Comparison of ENCODE assay signal across 13 mouse cellular contexts in genomic region chr3:51518763-51519121, GRCm38 (mm10). TPM values are rescaled to one million over a fixed set of nuclear protein-coding genes. Genes with fewer than 3 reads are reported as not detected.
DNase-seq lines count a peak whose midpoint lies in the region; ATAC-seq and TF ChIP-seq lines count a peak whose summit lies in the region.
"Had no signal": no experiment of that assay in that cellular context is flagged by ENCODE, and none has a peak within 500 bp of the region (broad histone marks: within the 10 kb centered on the region; RNA-seq: fewer than 3 reads in every experiment).

No protein-coding gene starts in this region.

- H3K36me3 ChIP-seq in heart, postnatal 0 days (replicated peaks; ENCODE audit: control insufficient read depth, insufficient read depth, low read length), result peaks cover 63% of the 10 kb centered on the region

- no peak overlapping the region for H3K9ac ChIP-seq in heart, postnatal 0 days (replicated peaks; ENCODE audit: low read depth, low read length)

- H3K4me1 ChIP-seq in heart, postnatal 0 days (ENCODE audit: control insufficient read depth, insufficient read depth), result no peaks in the 10 kb centered on the region

- TF ChIP-seq CTCF in heart, postnatal 0 days (IDR thresholded peaks at IDR 0.05; ENCODE audit: low read depth), result no peak

- no peak overlapping the region for H3K4me2 ChIP-seq in heart, postnatal 0 days (ENCODE audit: low read depth, low read length)

- no peak for TF ChIP-seq EP300 in heart, postnatal 0 days (IDR thresholded peaks at IDR 0.05; ENCODE audit: low read depth)

- 0 out of 2 replicates have a peak overlapping the region, but pooled peaks have one; percentile 13 for H3K27ac ChIP-seq in heart, postnatal 0 days (ENCODE audit: low read depth)

- H3K27me3 ChIP-seq in heart, postnatal 0 days (ENCODE audit: control insufficient read depth, insufficient read depth, low read length), result no peaks in the 10 kb centered on the region

- H3K4me3 ChIP-seq in heart, postnatal 0 days (ENCODE audit: low read depth, low read length), result no peak overlapping the region
- H3K4me3 ChIP-seq: myocyte had no signal

- intact Hi-C loops in heart, postnatal 10 days (cut with DNase I), result no loop called here

- no peak for ATAC-seq in heart, postnatal 0 days (ENCODE audit: insufficient read depth, low read depth)
- ATAC-seq in common myeloid progenitor, adult 5-6 weeks (replicated peaks; ENCODE audit: low read depth, poor library complexity, severe bottlenecking), result peak; percentile 51
- ATAC-seq in megakaryocyte-erythroid progenitor cell, adult 5-6 weeks (replicated peaks; ENCODE audit: low FRiP score, low TSS enrichment, poor library complexity, severe bottlenecking), result peak; percentile 64

- H3K9me3 ChIP-seq in heart, postnatal 0 days (replicated peaks; ENCODE audit: control insufficient read depth, low read length), result no peaks in the 10 kb centered on the region

- WGBS in heart, postnatal 0 days, result 56% methylated on average over 8 of the region's 8 CpGs

- no peak for DNase-seq in heart, postnatal 0 days (ENCODE audit: low spot score)
- no peak for DNase-seq in heart, postnatal 10 days
- DNase-seq in liver, result peak; percentile 45
- DNase-seq in gastrocnemius, postnatal 10 days, result no peak
- DNase-seq in urinary bladder, adult 18-20 months (ENCODE audit: low spot score in 2 of 2), result no peak
- no peak for DNase-seq in urinary bladder, adult 2 months (ENCODE audit: low spot score)
- DNase-seq: B cell, adult 2 months; embryo, embryonic 11 days; kidney, adult 2 months; thymus, postnatal 25 days had no signal

RNA-seq across cellular contexts. Expression of gene Rab33b, which starts 35.0 kb away (rescaled TPM):
- 9.0 and 9.5 TPM in 2 replicates for total RNA-seq in heart, postnatal 0 days (2014; rRNA removed; ENCODE audit: low replicate concordance)
- 11.3 and 12.7 TPM in 2 replicates for polyA plus RNA-seq in heart, postnatal 0 days (2015; fragmentation: Nextera tagmentation; extraction: Ambion mirVana)
- 10 to 100 TPM in 1 of 2 experiments, 1 to 10 TPM in 1; 9.8 to 13.9 TPM for total RNA-seq in heart, postnatal 10 days (2021)
- total RNA-seq in common myeloid progenitor, adult 5-6 weeks (2017), result 10.3 and 16.9 TPM in 2 replicates
- 3.7 and 5.6 TPM in 2 replicates for total RNA-seq in megakaryocyte-erythroid progenitor cell, adult 5-6 weeks (2014; fragmentation: Nextera tagmentation)
- 5.6 and 6.8 TPM in 2 replicates for total RNA-seq in megakaryocyte-erythroid progenitor cell, adult 5-6 weeks (2017)
- total RNA-seq in gastrocnemius, postnatal 10 days (2021), result 10 to 100 TPM; 12.1 to 13.4 TPM
- polyA plus RNA-seq in urinary bladder, adult 2 months (2012; rRNA removed), result 29.1 and 30.2 TPM in 2 replicates

RNA-seq across cellular contexts. Expression of gene Setd7, which starts 41.9 kb away (rescaled TPM):
- total RNA-seq in heart, postnatal 0 days (2014; rRNA removed; ENCODE audit: low replicate concordance), result 24.8 and 54.7 TPM in 2 replicates
- polyA plus RNA-seq in heart, postnatal 0 days (2015; fragmentation: Nextera tagmentation; extraction: Ambion mirVana), result 2.5 and 3.0 TPM in 2 replicates
- total RNA-seq in heart, postnatal 10 days (2021), result 10 to 100 TPM; 57.0 to 67.0 TPM
- 23.2 and 29.5 TPM in 2 replicates for total RNA-seq in common myeloid progenitor, adult 5-6 weeks (2017)
- total RNA-seq in megakaryocyte-erythroid progenitor cell, adult 5-6 weeks (2014; fragmentation: Nextera tagmentation), result 15.9 and 34.5 TPM in 2 replicates
- total RNA-seq in megakaryocyte-erythroid progenitor cell, adult 5-6 weeks (2017), result 12.5 and 19.3 TPM in 2 replicates
- 100 to 1,000 TPM; 102 to 121 TPM for total RNA-seq in gastrocnemius, postnatal 10 days (2021)
- 41.5 and 63.2 TPM in 2 replicates for polyA plus RNA-seq in urinary bladder, adult 2 months (2012; rRNA removed)
